Mouse (Mus musculus): ENCODE measurements around the gene Tm4sf4. TPM values are rescaled to one million over a fixed set of nuclear protein-coding genes. Genes with fewer than 3 reads are reported as not detected.

The Tm4sf4 gene
- not detected for total RNA-seq (2023)

DNA sequence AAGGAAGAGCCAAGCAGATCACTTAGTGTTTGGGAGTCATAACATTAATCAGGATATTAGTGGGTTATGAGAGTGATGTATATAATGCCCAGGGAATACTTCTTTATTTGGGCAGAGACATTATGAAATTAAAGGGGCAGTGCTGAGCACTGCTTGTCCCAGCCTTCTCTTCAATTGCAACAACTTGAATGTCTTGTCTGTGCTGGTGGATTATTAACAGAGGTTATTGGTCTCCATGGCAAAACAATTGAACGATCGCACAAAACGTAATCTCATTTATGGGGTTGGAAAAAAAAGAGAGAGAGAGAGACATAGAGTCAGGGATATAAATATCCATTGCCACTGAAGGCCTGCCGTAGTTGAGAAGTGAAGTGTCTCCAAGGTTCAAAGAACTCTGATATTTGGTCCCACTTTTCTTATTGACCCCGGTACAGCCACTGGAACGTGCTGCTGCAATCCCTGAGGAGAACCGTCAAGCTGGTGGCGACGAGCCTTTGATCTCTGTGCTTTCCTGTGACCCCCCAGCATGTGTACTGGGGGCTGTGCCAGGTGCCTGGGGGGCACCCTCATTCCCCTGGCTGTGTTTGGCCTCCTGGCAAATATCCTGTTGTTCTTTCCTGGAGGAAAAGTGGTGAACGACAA lies at the start of gene Tm4sf4:
TSS of gene Tm4sf4 (plus strand) at position 226 of the 642 bp plus-strand sequence.

Other genes with a start within 250 kb of the Tm4sf4 start
- gene Tm4sf1, start 123.3 kb upstream of the Tm4sf4 start, total RNA-seq (2023), result under 1 TPM in 1 of 2 experiments, not detected in 1; 0.53 TPM
- gene Wwtr1, start 150.6 kb downstream of the Tm4sf4 start, total RNA-seq (2023), result under 1 TPM; 0.13 to 0.20 TPM
- gene Commd2, start 226.4 kb downstream of the Tm4sf4 start, total RNA-seq (2023), result 10 to 100 TPM; 16.8 to 18.4 TPM